Mouse (Mus musculus) E14TG2a.4 (cell line): ENCODE results near the gene Fcer1g.

ENCODE experiments used
- CTCF ChIP-seq: conservative IDR thresholded peaks from 2 replicates; pipeline ENCODE4 v1.5.1; 2014; ENCODE audit warnings: low read length
- POU5F1 ChIP-seq: IDR thresholded peaks from 2 replicates; pipeline ENCODE4 v1.6.1; 2014; ENCODE audit warnings: low read length, borderline replicate concordance

- TF ChIP-seq CTCF: no peak
- TF ChIP-seq POU5F1: no peak
Measured at GRCm38 (mm10) chr1:171269848-171270572, 35.8 kb upstream of the Fcer1g start, which contains the start of gene B4galt3.
